Mouse (Mus musculus) bone marrow, adult 2 months (tissue): ENCODE measurements around the gene Inf2.

Experiments
- CTCF ChIP-seq: fragments of 200-500 bp; IDR thresholded peaks from 2 replicates; pipeline ENCODE4 v1.5.1; 2011; ENCODE audit warnings: low read length, control low read depth; ENCODE audit not compliant: control insufficient read depth, insufficient read depth
- POLR2A ChIP-seq: fragments of 200-500 bp; IDR thresholded peaks from 2 replicates; pipeline ENCODE4 v1.6.1; 2011; ENCODE audit warnings: low read depth, mild to moderate bottlenecking, control low read depth, low read length, borderline replicate concordance; ENCODE audit not compliant: control insufficient read depth

DNA sequence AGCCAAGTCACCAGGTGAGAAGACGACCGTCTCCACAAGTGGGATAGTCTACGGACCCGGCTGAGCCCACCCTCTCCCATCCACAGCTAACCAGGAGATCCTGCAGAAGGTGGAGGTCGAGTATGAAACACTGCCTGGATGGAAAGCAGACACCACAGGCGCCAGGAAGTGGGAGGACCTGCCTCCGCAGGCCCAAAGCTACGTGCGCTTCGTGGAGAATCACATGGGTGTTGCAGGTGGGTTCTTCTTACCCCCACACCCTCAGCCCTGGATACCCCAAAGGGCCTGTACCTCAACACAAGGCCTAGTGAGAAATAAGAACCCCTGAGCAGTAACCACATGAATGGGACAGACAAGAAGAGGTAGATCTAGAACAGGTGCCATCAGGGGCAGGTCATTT lies 50.9 kb downstream of the Inf2 start:
- TF ChIP-seq CTCF = no peak
- TF ChIP-seq POLR2A = no peak
